Mouse (Mus musculus) MEL (cell line): ENCODE measurements around the gene Cdpf1.
A peak's percentile ranks its signal among the peaks of the same experiment; 100 is the strongest.

Experiments
- BHLHE40 ChIP-seq: IDR thresholded peaks from 2 replicates; pipeline ENCODE4 v1.6.1; 2012; ENCODE audit warnings: low read depth, mild to moderate bottlenecking, inconsistent platforms, low read length, improper control_type of control experiment, borderline replicate concordance
- CHD1 ChIP-seq: IDR thresholded peaks from 2 replicates; pipeline ENCODE4 v1.6.1; 2012; ENCODE audit warnings: low read depth, mild to moderate bottlenecking, inconsistent platforms, low read length, improper control_type of control experiment
- CHD2 ChIP-seq: IDR thresholded peaks from 2 replicates; pipeline ENCODE4 v1.6.1; 2011; ENCODE audit warnings: low read length, improper control_type of control experiment
- CTCF ChIP-seq, 3 experiments: IDR thresholded peaks in 2 of 3; conservative IDR thresholded peaks in 1 of 3; 2 replicates each; pipeline ENCODE4 v1.5.1; 2011 to 2012; ENCODE audit warnings: low read length in 3 of 3, low read depth in 2 of 3, mild to moderate bottlenecking in 2 of 3, improper control_type of control experiment in 1 of 3, inconsistent platforms in 1 of 3, mixed read lengths in 1 of 3, moderate library complexity in 1 of 3; ENCODE audit not compliant: control insufficient read depth in 1 of 3, insufficient read depth in 1 of 3, poor library complexity in 1 of 3, severe bottlenecking in 1 of 3
- EP300 ChIP-seq, 2 experiments: IDR thresholded peaks; 2 replicates each; pipeline ENCODE4 v1.6.1; 2011; ENCODE audit warnings: improper control_type of control experiment in 2 of 2, low read length in 2 of 2, low read depth in 1 of 2, mild to moderate bottlenecking in 1 of 2
- GABPA ChIP-seq: IDR thresholded peaks from 2 replicates; pipeline ENCODE4 v1.6.1; 2012; ENCODE audit warnings: low read depth, mild to moderate bottlenecking, inconsistent platforms, low read length, improper control_type of control experiment, moderate library complexity
- JUND ChIP-seq: IDR thresholded peaks from 2 replicates; pipeline ENCODE4 v1.6.1; 2011; ENCODE audit warnings: low read depth, mild to moderate bottlenecking, improper control_type of control experiment, low read length
- MXI1 ChIP-seq: IDR thresholded peaks from 2 replicates; pipeline ENCODE4 v1.6.1; 2011; ENCODE audit warnings: mild to moderate bottlenecking, low read depth, low read length, improper control_type of control experiment
- POLR2A ChIP-seq, 2 experiments: IDR thresholded peaks; 2 replicates each; pipeline ENCODE4 v1.6.1; 2011 to 2012; ENCODE audit warnings: low read length in 2 of 2, mild to moderate bottlenecking in 2 of 2, control low read depth in 1 of 2, improper control_type of control experiment in 1 of 2, low read depth in 1 of 2, moderate library complexity in 1 of 2; ENCODE audit not compliant: control insufficient read depth in 1 of 2, insufficient read depth in 1 of 2, poor library complexity in 1 of 2
- POLR2AphosphoS2 ChIP-seq: IDR thresholded peaks from 2 replicates; pipeline ENCODE4 v1.6.1; 2011; ENCODE audit warnings: low read length, improper control_type of control experiment
- SIN3A ChIP-seq: IDR thresholded peaks from 2 replicates; pipeline ENCODE4 v1.6.1; 2012; ENCODE audit warnings: low read length, improper control_type of control experiment, inconsistent platforms
- USF1 ChIP-seq: IDR thresholded peaks from 2 replicates; pipeline ENCODE4 v1.6.1; 2014; ENCODE audit warnings: low read depth, mild to moderate bottlenecking, inconsistent platforms, low read length, improper control_type of control experiment, moderate library complexity
- ZC3H11A ChIP-seq: IDR thresholded peaks from 2 replicates; pipeline ENCODE4 v1.6.1; 2012; ENCODE audit warnings: low read depth, mild to moderate bottlenecking, inconsistent platforms, low read length, improper control_type of control experiment
- ZKSCAN1 ChIP-seq: IDR thresholded peaks from 2 replicates; pipeline ENCODE4 v1.6.1; 2012; ENCODE audit warnings: low read depth, mild to moderate bottlenecking, inconsistent platforms, low read length, improper control_type of control experiment, moderate library complexity

DNA sequence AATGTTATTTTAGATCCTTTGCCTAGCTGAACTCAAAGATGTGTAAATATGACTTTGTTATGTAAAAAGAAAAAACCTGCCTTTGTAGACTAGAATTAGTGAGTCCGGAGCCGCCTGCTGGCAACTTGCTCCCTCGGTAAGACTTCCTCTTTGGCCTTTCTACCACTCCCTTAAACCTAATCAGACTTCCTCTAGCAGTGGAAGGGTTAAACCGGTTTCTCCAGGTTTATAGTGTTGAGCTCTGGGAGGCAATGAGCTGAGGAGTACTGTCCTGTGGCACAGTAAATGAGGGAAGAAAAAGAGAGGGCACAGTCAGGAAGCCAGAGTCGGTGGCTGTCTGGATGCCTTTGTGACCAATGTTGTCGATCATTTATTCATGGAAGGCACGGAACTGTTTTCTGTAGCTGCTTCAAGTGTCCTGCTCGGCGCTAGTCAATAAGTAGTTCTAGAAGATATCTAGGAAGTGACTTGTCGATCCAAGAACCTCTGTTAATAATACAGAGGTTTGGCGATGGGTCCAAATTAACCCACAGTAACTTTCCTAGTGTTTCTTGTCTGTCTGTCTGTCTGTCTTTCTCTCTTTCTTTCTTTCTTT lies 39.3 kb downstream of the Cdpf1 start:
- TF ChIP-seq EP300 (IDR thresholded peaks at IDR 0.05; ENCODE audit: low read depth in 1 of 2, low read length in 2 of 2) (no peak), BHLHE40 (no peak), POLR2A (IDR thresholded peaks at IDR 0.05; ENCODE audit: control insufficient read depth in 1 of 2, insufficient read depth in 1 of 2, low read depth in 1 of 2, low read length in 2 of 2, poor library complexity in 1 of 2) (no peak), CTCF (IDR thresholded peaks at IDR 0.05 in 2 of 3, conservative IDR thresholded peaks at IDR 0.05 in 1 of 3; ENCODE audit: control insufficient read depth in 1 of 3, insufficient read depth in 1 of 3, low read depth in 2 of 3, low read length in 3 of 3, poor library complexity in 1 of 3, severe bottlenecking in 1 of 3) (peak in 2 of 3 experiments; percentile 37 to 39; a peak in 4 of 6 replicates), CHD2 (no peak), ZC3H11A (no peak), ZKSCAN1 (no peak), CHD1 (no peak), USF1 (no peak), SIN3A (no peak), MXI1 (no peak), POLR2AphosphoS2 (no peak), GABPA (no peak), JUND (no peak)
